Comparison of ENCODE assay signal across 8 mouse cellular contexts in genomic region chr13:23544787-23545120, GRCm38 (mm10). TPM values are rescaled to one million over a fixed set of nuclear protein-coding genes. Genes with fewer than 3 reads are reported as not detected.
DNase-seq lines count a peak whose midpoint lies in the region; ATAC-seq and TF ChIP-seq lines count a peak whose summit lies in the region.
"Not testable (repeated sequence)": the region's sequence is repeated elsewhere in the genome, so short reads cannot be mapped to it uniquely, and the experiment has no call there.

No protein-coding gene starts in this region.

- TF ChIP-seq CTCF in bone marrow, adult 2 months (IDR thresholded peaks at IDR 0.05; ENCODE audit: control insufficient read depth, insufficient read depth, low read length), result not testable (repeated sequence)

- H3K4me3 ChIP-seq in bone marrow, adult 2 months (replicated peaks; ENCODE audit: control insufficient read depth, low read depth, low read length), result peak overlapping the region; percentile 37
- H3K4me3 ChIP-seq in heart, embryonic 11.5 days (ENCODE audit: low read depth, low read length), result peak overlapping the region; percentile 51
- peak overlapping the region; percentile 36 for H3K4me3 ChIP-seq in limb, embryonic 11.5 days (ENCODE audit: low read depth, low read length)
- H3K4me3 ChIP-seq in lung, embryonic 16.5 days (ENCODE audit: low read length), result peak overlapping the region; percentile 52
- peak overlapping the region; percentile 42 for H3K4me3 ChIP-seq in neural tube, embryonic 11.5 days (ENCODE audit: low read depth, low read length)

- WGBS in bone marrow, adult 2 months, result 1% methylated on average over 11 of the region's 14 CpGs
- WGBS in heart, embryonic 11.5 days (ENCODE audit: insufficient replicate concordance), result 0% methylated on average over 11 of the region's 14 CpGs
- 0% methylated on average over 11 of the region's 14 CpGs for WGBS in limb, embryonic 11.5 days
- WGBS in lung, embryonic 16.5 days, result 0% methylated on average over 12 of the region's 14 CpGs
- under 1% methylated on average over 8 of the region's 14 CpGs for WGBS in neural tube, embryonic 11.5 days

- DNase-seq in induced T-regulatory cell, adult 2 months (ENCODE audit: low read depth), result peak; percentile 57
- peak; percentile 48 for DNase-seq in limb, embryonic 11.5 days (ENCODE audit: low spot score)
- not testable (repeated sequence) for DNase-seq in neural tube, embryonic 11.5 days (ENCODE audit: low spot score)
- peak; percentile 45 for DNase-seq in thymus, postnatal 4 days

- peak overlapping the region; percentile 97 for H3K27ac ChIP-seq in bone marrow, adult 2 months (ENCODE audit: control insufficient read depth, insufficient read depth, low read depth, low read length, poor library complexity)
- H3K27ac ChIP-seq in heart, embryonic 11.5 days (ENCODE audit: low read depth, low read length), result peak overlapping the region; percentile 57; the same call in 1 of the 2 replicates
- H3K27ac ChIP-seq in limb, embryonic 11.5 days (replicated peaks; ENCODE audit: low read depth, low read length), result peak overlapping the region; percentile 77; the same call in 1 of the 2 replicates
- peak overlapping the region; percentile 90; the same call in 1 of the 2 replicates for H3K27ac ChIP-seq in lung, embryonic 16.5 days (ENCODE audit: low read length)
- H3K27ac ChIP-seq in neural tube, embryonic 11.5 days (ENCODE audit: low read depth, low read length), result peak overlapping the region; percentile 87

- not testable (repeated sequence) for H3K27me3 ChIP-seq in heart, embryonic 11.5 days (ENCODE audit: control insufficient read depth, insufficient read depth, low read length); limb, embryonic 11.5 days (ENCODE audit: control insufficient read depth, insufficient read depth, low read length); lung, embryonic 16.5 days (ENCODE audit: control insufficient read depth, insufficient read depth, low read depth, low read length); neural tube, embryonic 11.5 days (ENCODE audit: control insufficient read depth, insufficient read depth, low read length)

- ATAC-seq in erythroblast, adult 5-6 weeks (replicated peaks; ENCODE audit: low FRiP score, poor library complexity, severe bottlenecking), result peak; percentile 38
- ATAC-seq in heart, embryonic 11.5 days (replicated peaks; ENCODE audit: insufficient number of reproducible peaks, low FRiP score, low TSS enrichment); limb, embryonic 11.5 days (ENCODE audit: insufficient number of reproducible peaks, low FRiP score, low TSS enrichment, low read depth); lung, embryonic 16.5 days (ENCODE audit: low read depth); neural tube, embryonic 11.5 days (ENCODE audit: insufficient read depth, low FRiP score, low TSS enrichment): not testable (repeated sequence)

- peak overlapping the region; percentile 80 for H3K4me2 ChIP-seq in heart, embryonic 11.5 days
- not testable (repeated sequence) for H3K4me2 ChIP-seq in limb, embryonic 11.5 days (ENCODE audit: low read depth, severe bottlenecking)
- peak overlapping the region; percentile 43 for H3K4me2 ChIP-seq in lung, embryonic 16.5 days (ENCODE audit: low read depth, low read length)
- H3K4me2 ChIP-seq in neural tube, embryonic 11.5 days (ENCODE audit: low read depth), result peak overlapping the region; percentile 36

- not testable (repeated sequence) for H3K9ac ChIP-seq in heart, embryonic 11.5 days (ENCODE audit: low read depth, low read length)
- peak overlapping the region; percentile 60; the same call in 1 of the 2 replicates for H3K9ac ChIP-seq in limb, embryonic 11.5 days (ENCODE audit: low read length)
- peak overlapping the region; percentile 63 for H3K9ac ChIP-seq in lung, embryonic 16.5 days (ENCODE audit: low read length)
- H3K9ac ChIP-seq in neural tube, embryonic 11.5 days (ENCODE audit: low read length), result peak overlapping the region; percentile 63

- H3K36me3 ChIP-seq in heart, embryonic 11.5 days (ENCODE audit: control insufficient read depth, insufficient read depth, low read length); limb, embryonic 11.5 days (ENCODE audit: control insufficient read depth, insufficient read depth, low read length); lung, embryonic 16.5 days (ENCODE audit: control insufficient read depth, insufficient read depth, low read length); neural tube, embryonic 11.5 days (ENCODE audit: control insufficient read depth, insufficient read depth, low read length): not testable (repeated sequence)

- H3K4me1 ChIP-seq in bone marrow, adult 2 months (ENCODE audit: control insufficient read depth, insufficient read depth, low read length); heart, embryonic 11.5 days (ENCODE audit: control insufficient read depth, insufficient read depth, low read length); limb, embryonic 11.5 days (ENCODE audit: control insufficient read depth, insufficient read depth, low read length); lung, embryonic 16.5 days (replicated peaks; ENCODE audit: control insufficient read depth, insufficient read depth, low read length); neural tube, embryonic 11.5 days (ENCODE audit: control insufficient read depth, insufficient read depth, low read length): not testable (repeated sequence)

- not testable (repeated sequence) for TF ChIP-seq POLR2A in bone marrow, adult 2 months (IDR thresholded peaks at IDR 0.05; ENCODE audit: borderline replicate concordance, control insufficient read depth, low read depth, low read length)

- H3K9me3 ChIP-seq in heart, embryonic 11.5 days (replicated peaks; ENCODE audit: control insufficient read depth, low read length); limb, embryonic 11.5 days (ENCODE audit: control insufficient read depth, low read length); lung, embryonic 16.5 days (ENCODE audit: control insufficient read depth, low read length); neural tube, embryonic 11.5 days (ENCODE audit: control insufficient read depth, low read length): not testable (repeated sequence)

RNA-seq across cellular contexts. Expression of gene Hist1h3f, which starts 0.9 kb away (rescaled TPM):
- 3.0 and 6.4 TPM in 2 replicates for polyA plus RNA-seq in bone marrow, adult 2 months (2011; ENCODE audit: insufficient read depth, insufficient read length, low replicate concordance, missing spikeins)
- total RNA-seq in erythroblast, adult 5-6 weeks (2015; ENCODE audit: low replicate concordance), result 12.7 and 21.7 TPM in 2 replicates
- 51.2 and 57.7 TPM in 2 replicates for total RNA-seq in erythroblast, adult 5-6 weeks (2017; ENCODE audit: low replicate concordance)
- polyA plus RNA-seq in heart, embryonic 11.5 days (2014; fragmentation: Nextera tagmentation; extraction: Ambion mirVana), result 0.19 TPM in 1 of 2 replicates, not detected in the other
- polyA plus RNA-seq in limb, embryonic 11.5 days (2014; fragmentation: Nextera tagmentation; extraction: Ambion mirVana), result 1.4 and 2.0 TPM in 2 replicates
- 0.49 and 0.93 TPM in 2 replicates for polyA plus RNA-seq in lung, embryonic 16.5 days (2015; fragmentation: Nextera tagmentation; extraction: Ambion mirVana)
- 0.51 and 1.4 TPM in 2 replicates for polyA plus RNA-seq in neural tube, embryonic 11.5 days (2014; fragmentation: Nextera tagmentation; extraction: Ambion mirVana)

RNA-seq across cellular contexts. Expression of gene Hist1h2bh, which starts 1.6 kb away (rescaled TPM):
- 6.8 and 11.4 TPM in 2 replicates for polyA plus RNA-seq in bone marrow, adult 2 months (2011; ENCODE audit: insufficient read depth, insufficient read length, low replicate concordance, missing spikeins)
- 13.4 and 18.2 TPM in 2 replicates for total RNA-seq in erythroblast, adult 5-6 weeks (2015; ENCODE audit: low replicate concordance)
- total RNA-seq in erythroblast, adult 5-6 weeks (2017; ENCODE audit: low replicate concordance), result 63.0 and 67.3 TPM in 2 replicates
- 0.43 and 0.66 TPM in 2 replicates for polyA plus RNA-seq in heart, embryonic 11.5 days (2014; fragmentation: Nextera tagmentation; extraction: Ambion mirVana)
- 0.79 and 1.0 TPM in 2 replicates for polyA plus RNA-seq in limb, embryonic 11.5 days (2014; fragmentation: Nextera tagmentation; extraction: Ambion mirVana)
- polyA plus RNA-seq in lung, embryonic 16.5 days (2015; fragmentation: Nextera tagmentation; extraction: Ambion mirVana), result 1.3 and 2.0 TPM in 2 replicates
- polyA plus RNA-seq in neural tube, embryonic 11.5 days (2014; fragmentation: Nextera tagmentation; extraction: Ambion mirVana), result 0.82 and 1.3 TPM in 2 replicates

RNA-seq across cellular contexts. Expression of gene Hist1h4f, which starts 6.7 kb away (rescaled TPM):
- polyA plus RNA-seq in bone marrow, adult 2 months (2011; ENCODE audit: insufficient read depth, insufficient read length, low replicate concordance, missing spikeins), result 114 and 284 TPM in 2 replicates
- 55.5 and 68.5 TPM in 2 replicates for total RNA-seq in erythroblast, adult 5-6 weeks (2015; ENCODE audit: low replicate concordance)
- total RNA-seq in erythroblast, adult 5-6 weeks (2017; ENCODE audit: low replicate concordance), result 1,011 and 1,279 TPM in 2 replicates
- polyA plus RNA-seq in heart, embryonic 11.5 days (2014; fragmentation: Nextera tagmentation; extraction: Ambion mirVana), result not detected in 2 replicates
- polyA plus RNA-seq in limb, embryonic 11.5 days (2014; fragmentation: Nextera tagmentation; extraction: Ambion mirVana), result 0.67 and 2.3 TPM in 2 replicates
- polyA plus RNA-seq in lung, embryonic 16.5 days (2015; fragmentation: Nextera tagmentation; extraction: Ambion mirVana), result 0.78 and 2.4 TPM in 2 replicates
- 0.94 and 1.5 TPM in 2 replicates for polyA plus RNA-seq in neural tube, embryonic 11.5 days (2014; fragmentation: Nextera tagmentation; extraction: Ambion mirVana)

RNA-seq across cellular contexts. Expression of gene Hist1h1d, which starts 8.3 kb away (rescaled TPM):
- polyA plus RNA-seq in bone marrow, adult 2 months (2011; ENCODE audit: insufficient read depth, insufficient read length, low replicate concordance, missing spikeins), result 9.7 and 12.7 TPM in 2 replicates
- total RNA-seq in erythroblast, adult 5-6 weeks (2015; ENCODE audit: low replicate concordance), result 14.6 and 16.7 TPM in 2 replicates
- 170 and 238 TPM in 2 replicates for total RNA-seq in erythroblast, adult 5-6 weeks (2017; ENCODE audit: low replicate concordance)
- 0.15 and 0.27 TPM in 2 replicates for polyA plus RNA-seq in heart, embryonic 11.5 days (2014; fragmentation: Nextera tagmentation; extraction: Ambion mirVana)
- 0.54 and 0.56 TPM in 2 replicates for polyA plus RNA-seq in limb, embryonic 11.5 days (2014; fragmentation: Nextera tagmentation; extraction: Ambion mirVana)
- polyA plus RNA-seq in lung, embryonic 16.5 days (2015; fragmentation: Nextera tagmentation; extraction: Ambion mirVana), result 0.58 and 0.79 TPM in 2 replicates
- 0.58 TPM in 2 replicates for polyA plus RNA-seq in neural tube, embryonic 11.5 days (2014; fragmentation: Nextera tagmentation; extraction: Ambion mirVana)

RNA-seq across cellular contexts. Expression of gene Hist1h3g, which starts 9.5 kb away (rescaled TPM):
- polyA plus RNA-seq in bone marrow, adult 2 months (2011; ENCODE audit: insufficient read depth, insufficient read length, low replicate concordance, missing spikeins), result 16.1 and 17.7 TPM in 2 replicates
- 74.4 and 97.2 TPM in 2 replicates for total RNA-seq in erythroblast, adult 5-6 weeks (2015; ENCODE audit: low replicate concordance)
- 54.5 and 131 TPM in 2 replicates for total RNA-seq in erythroblast, adult 5-6 weeks (2017; ENCODE audit: low replicate concordance)
- polyA plus RNA-seq in heart, embryonic 11.5 days (2014; fragmentation: Nextera tagmentation; extraction: Ambion mirVana), result 2.8 and 3.1 TPM in 2 replicates
- polyA plus RNA-seq in limb, embryonic 11.5 days (2014; fragmentation: Nextera tagmentation; extraction: Ambion mirVana), result 7.0 and 9.4 TPM in 2 replicates
- polyA plus RNA-seq in lung, embryonic 16.5 days (2015; fragmentation: Nextera tagmentation; extraction: Ambion mirVana), result 5.6 and 6.2 TPM in 2 replicates
- polyA plus RNA-seq in neural tube, embryonic 11.5 days (2014; fragmentation: Nextera tagmentation; extraction: Ambion mirVana), result 3.3 and 4.3 TPM in 2 replicates

Comparison
In these comparisons a context has a peak if more than half of its experiments do, and no peak if none do; other contexts are left out.
1. RNA of gene Hist1h4f, which starts 6.7 kb away (polyA plus RNA-seq): 114 to 284 TPM in bone marrow, adult 2 months; 0.67 to 2.3 TPM in limb, embryonic 11.5 days, 0.94 to 1.5 TPM in neural tube, embryonic 11.5 days, 0.78 to 2.4 TPM in lung, embryonic 16.5 days and not detected in heart, embryonic 11.5 days; every median in the first group is over 10 times any median in the second.
2. Peak in every context shown above with its lines, with median percentiles within 50 percentile points of each other: H3K27ac ChIP-seq and H3K4me3 ChIP-seq.